Mouse (Mus musculus) heart, adult 2 months (tissue): ENCODE results near the gene Prdm12.

ENCODE experiments used
- CTCF ChIP-seq: fragments of 200-600 bp; IDR thresholded peaks from 2 replicates; pipeline ENCODE4 v1.8.1; 2022; ENCODE audit warnings: antibody characterized with exemption, mild to moderate bottlenecking, moderate library complexity
- EP300 ChIP-seq: fragments of 200-500 bp; IDR thresholded peaks from 2 replicates; pipeline ENCODE4 v1.6.1; 2011; ENCODE audit warnings: low read depth, low read length, control low read depth; ENCODE audit not compliant: insufficient read depth
- POLR2A ChIP-seq: fragments of 200-500 bp; IDR thresholded peaks from 2 replicates; pipeline ENCODE4 v1.6.1; 2011; ENCODE audit warnings: mild to moderate bottlenecking, low read depth, low read length, control low read depth; ENCODE audit not compliant: insufficient read depth

GRCm38 (mm10) chr2:31609859-31610261 lies 30.0 kb upstream of the Prdm12 start:
- peak; percentile 17; the same call in 1 of the 2 replicates for TF ChIP-seq CTCF
- TF ChIP-seq POLR2A: no peak
- TF ChIP-seq EP300: no peak
